Mouse (Mus musculus) forebrain, postnatal 0 days (tissue): ENCODE measurements at regions not wholly inside any gene's neighbourhood (a gene's known extent, or its start where the extent isn't known, plus 50 kb on each side); places are given as distances from the start of the nearest gene placed in this dataset.

Experiments
- ATAC-seq: fragments of 200-750 bp; cut with Nextera tagmentation; 2 replicates; pipeline ENCODE4 v1.8.0; 2017; ENCODE audit warnings: mild to moderate bottlenecking, moderate library complexity
- DNase-seq: peaks from one replicate; pipeline ENCODE4 v3.0.0-alpha.2; 2015
- H3K27ac ChIP-seq: fragments of 300-500 bp; sonication (generic); 2 replicates; pipeline ENCODE4 v1.5.1; 2014; ENCODE audit warnings: low read depth, mild to moderate bottlenecking, antibody characterized with exemption, low read length, moderate library complexity, mixed read lengths
- H3K27me3 ChIP-seq: fragments of 300-500 bp; sonication (generic); 2 replicates; pipeline ENCODE4 v1.6.1; 2014; ENCODE audit warnings: mild to moderate bottlenecking, low read length, mixed read lengths; ENCODE audit not compliant: insufficient read depth
- H3K36me3 ChIP-seq: fragments of 300-500 bp; sonication (generic); 2 replicates; pipeline ENCODE4 v1.6.1; 2014; ENCODE audit warnings: mild to moderate bottlenecking, moderate library complexity; ENCODE audit not compliant: insufficient read depth
- H3K4me1 ChIP-seq: fragments of 300-500 bp; sonication (generic); 2 replicates; pipeline ENCODE4 v1.6.1; 2014; ENCODE audit warnings: antibody characterized with exemption; ENCODE audit not compliant: insufficient read depth
- H3K4me2 ChIP-seq: fragments of 300-500 bp; sonication (generic); 2 replicates; pipeline ENCODE4 v1.6.1; 2014; ENCODE audit warnings: low read depth, mild to moderate bottlenecking, moderate library complexity
- H3K4me3 ChIP-seq: fragments of 300-500 bp; sonication (generic); 2 replicates; pipeline ENCODE4 v1.5.1; 2014; ENCODE audit warnings: low read depth, low read length, mixed read lengths
- H3K9ac ChIP-seq: fragments of 300-500 bp; sonication (generic); 2 replicates; pipeline ENCODE4 v1.6.1; 2014; ENCODE audit warnings: mild to moderate bottlenecking
- H3K9me3 ChIP-seq: fragments of 300-500 bp; sonication (generic); 2 replicates; pipeline ENCODE4 v1.6.1; 2016; ENCODE audit warnings: low read length
- CTCF ChIP-seq: sonication (generic); IDR thresholded peaks from 2 replicates; pipeline ENCODE4 v1.5.1; 2016; ENCODE audit warnings: antibody characterized with exemption, control low read depth, low read depth
- WGBS: fragments of 180-500 bp; shearing (Covaris S2); extraction: QIAGEN DNeasy Blood & Tissue Kit; methylation state at CpG from one replicate; pipeline ENCODE4 v1.1.7; 2014; 5-methylcytosine and 5-hydroxymethylcytosine counted together

DNA sequence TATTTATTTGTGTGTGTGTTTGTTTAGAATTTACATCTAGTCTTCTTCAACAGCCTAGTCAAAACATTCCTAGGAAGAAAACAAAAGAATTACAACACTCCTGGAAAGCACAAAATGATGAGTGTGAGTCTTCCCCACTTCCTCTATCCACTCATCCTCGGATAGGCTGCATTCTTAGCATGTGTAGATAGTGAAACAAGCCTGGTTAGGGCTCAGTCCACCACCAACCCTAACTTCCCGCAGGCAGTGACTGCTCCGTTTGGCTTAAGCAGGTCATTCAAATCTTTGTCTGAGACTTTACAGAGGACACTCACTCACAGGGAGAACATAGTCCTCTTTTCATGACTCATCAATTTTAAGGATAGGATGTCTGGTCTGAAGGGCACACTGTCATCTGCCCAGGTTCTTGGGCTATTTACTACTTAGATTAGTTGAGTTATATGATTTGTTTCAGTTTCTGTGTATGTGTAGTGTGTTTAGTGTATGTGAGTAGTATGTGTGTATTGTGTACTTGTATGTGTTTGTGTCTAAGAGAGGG lies 118.6 kb downstream of the Cdc42ep3 start:
- Histone ChIP-seq H3K27me3 (no peaks in the 10 kb centered on the region), H3K9ac (no peak overlapping the region), H3K4me3 (no peak overlapping the region), H3K36me3 (no peaks in the 10 kb centered on the region), H3K4me2 (no peak overlapping the region), H3K4me1 (peaks cover 4% of the 10 kb centered on the region), H3K9me3 (no peaks in the 10 kb centered on the region), H3K27ac (no peak overlapping the region)
- ATAC-seq (no peak), DNase-seq (no peak)
- WGBS: 78% methylated on average over 3 of the region's 3 CpGs
- TF ChIP-seq CTCF: no peak

DNA sequence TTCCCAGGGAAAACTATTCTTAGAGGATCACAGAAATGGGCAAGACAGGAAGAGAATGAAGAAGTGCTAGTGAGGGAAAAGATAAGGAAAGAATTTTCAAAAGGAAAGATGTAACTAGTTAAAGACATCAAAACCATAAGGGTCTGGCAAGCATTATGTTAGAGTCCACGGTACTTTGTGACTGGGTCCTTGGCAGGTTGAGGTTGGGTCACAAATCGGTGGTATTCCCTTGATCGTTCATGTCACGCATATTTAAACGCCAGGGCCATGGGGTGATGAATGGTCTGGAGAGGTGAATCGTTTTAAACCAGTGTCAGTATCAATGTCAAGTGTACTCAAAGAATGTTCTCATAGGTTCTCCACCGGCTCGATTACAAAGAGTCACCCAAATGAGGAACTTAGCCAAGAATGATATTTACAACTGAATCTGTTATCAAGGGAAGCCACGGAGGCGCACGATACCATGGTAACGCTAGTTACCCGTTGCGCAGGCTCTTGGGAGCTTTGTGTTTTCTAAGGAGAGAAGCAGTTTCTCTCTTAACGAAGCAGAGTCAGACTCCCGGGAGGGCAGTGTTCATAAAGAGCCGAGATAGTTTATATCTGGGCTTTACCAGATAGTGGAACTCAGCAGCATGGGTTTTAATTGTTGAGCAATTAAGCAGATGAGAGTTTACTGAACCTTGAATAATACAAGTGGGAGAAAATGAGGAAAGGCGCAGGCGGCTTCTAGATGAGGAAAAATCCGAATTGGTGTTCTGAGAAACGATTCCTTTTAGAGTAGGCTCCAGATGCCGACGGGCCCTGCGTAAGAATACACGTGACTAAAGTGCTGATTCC lies 124.0 kb downstream of the Cdc42ep3 start:
- DNase-seq (peak; percentile 89), ATAC-seq (peak; percentile 97)
- peak overlapping the region; percentile 25 for H3K4me3 ChIP-seq
- no peaks in the 10 kb centered on the region for H3K36me3 ChIP-seq
- peak overlapping the region; percentile 68 for H3K27ac ChIP-seq
- H3K9me3 ChIP-seq: no peaks in the 10 kb centered on the region
- H3K9ac ChIP-seq: no peak overlapping the region; the same call in 1 of the 2 replicates
- H3K4me1 ChIP-seq: peaks cover 6% of the 10 kb centered on the region
- 26% methylated on average over 25 of the region's 25 CpGs for WGBS
- no peaks in the 10 kb centered on the region for H3K27me3 ChIP-seq
- TF ChIP-seq CTCF: peak; percentile 18; the same call in 1 of the 2 replicates
- peak overlapping the region; percentile 41 for H3K4me2 ChIP-seq

DNA sequence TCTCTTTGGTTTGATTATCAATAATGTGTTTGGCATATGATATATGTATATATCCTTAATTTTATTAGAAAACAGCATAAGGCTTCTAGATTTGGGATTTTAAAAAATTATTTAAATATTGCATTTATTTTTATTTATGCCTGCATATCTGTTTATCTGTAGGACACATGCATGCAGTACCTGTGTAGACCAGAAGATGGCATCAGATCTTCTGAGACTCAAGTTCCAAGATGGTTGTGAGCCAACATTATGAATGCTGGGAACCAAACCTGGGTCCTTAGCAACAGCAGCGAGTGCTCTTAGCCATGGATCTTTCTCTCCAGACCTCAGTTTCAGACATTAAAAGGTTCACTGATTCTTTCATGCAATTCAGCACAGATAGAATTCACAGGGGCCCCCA lies 148.3 kb downstream of the Cdc42ep3 start:
- Histone ChIP-seq H3K4me1 (no peaks in the 10 kb centered on the region), H3K27ac (no peak overlapping the region), H3K36me3 (no peaks in the 10 kb centered on the region), H3K9ac (no peak overlapping the region), H3K27me3 (no peaks in the 10 kb centered on the region), H3K9me3 (no peaks in the 10 kb centered on the region), H3K4me2 (no peak overlapping the region), H3K4me3 (no peak overlapping the region)
- 90% methylated on average over 1 of the region's 1 CpGs for WGBS
- ATAC-seq (no peak), DNase-seq (no peak)
- TF ChIP-seq CTCF: peak; percentile 19; the same call in 1 of the 2 replicates

DNA sequence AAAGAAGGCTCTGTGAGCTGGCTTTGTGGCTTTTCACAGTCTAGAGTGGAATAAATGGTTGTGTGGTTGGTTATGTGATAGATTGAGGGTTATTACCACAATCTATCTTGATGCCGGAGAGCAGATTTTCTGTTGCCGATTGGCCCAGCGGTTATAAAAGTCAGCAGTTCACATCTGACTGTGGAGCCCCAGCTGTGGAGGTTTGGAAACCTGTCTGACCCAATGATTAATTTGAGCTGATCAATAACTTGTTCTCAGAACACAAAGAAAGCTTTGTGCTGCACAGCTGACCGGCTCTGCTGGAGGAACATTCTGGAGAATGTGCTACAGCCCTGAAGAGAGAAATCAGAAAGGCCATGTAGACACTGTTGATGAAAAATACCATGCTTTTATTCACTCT lies 148.8 kb downstream of the Cdc42ep3 start:
- ATAC-seq (no peak), DNase-seq (no peak)
- no peak overlapping the region for H3K4me2 ChIP-seq
- H3K9ac ChIP-seq: no peak overlapping the region
- WGBS: 92% methylated on average over 4 of the region's 4 CpGs
- H3K4me3 ChIP-seq: no peak overlapping the region
- H3K27me3 ChIP-seq: no peaks in the 10 kb centered on the region
- no peaks in the 10 kb centered on the region for H3K4me1 ChIP-seq
- no peaks in the 10 kb centered on the region for H3K9me3 ChIP-seq
- no peak overlapping the region for H3K27ac ChIP-seq
- no peaks in the 10 kb centered on the region for H3K36me3 ChIP-seq
- TF ChIP-seq CTCF: no peak

DNA sequence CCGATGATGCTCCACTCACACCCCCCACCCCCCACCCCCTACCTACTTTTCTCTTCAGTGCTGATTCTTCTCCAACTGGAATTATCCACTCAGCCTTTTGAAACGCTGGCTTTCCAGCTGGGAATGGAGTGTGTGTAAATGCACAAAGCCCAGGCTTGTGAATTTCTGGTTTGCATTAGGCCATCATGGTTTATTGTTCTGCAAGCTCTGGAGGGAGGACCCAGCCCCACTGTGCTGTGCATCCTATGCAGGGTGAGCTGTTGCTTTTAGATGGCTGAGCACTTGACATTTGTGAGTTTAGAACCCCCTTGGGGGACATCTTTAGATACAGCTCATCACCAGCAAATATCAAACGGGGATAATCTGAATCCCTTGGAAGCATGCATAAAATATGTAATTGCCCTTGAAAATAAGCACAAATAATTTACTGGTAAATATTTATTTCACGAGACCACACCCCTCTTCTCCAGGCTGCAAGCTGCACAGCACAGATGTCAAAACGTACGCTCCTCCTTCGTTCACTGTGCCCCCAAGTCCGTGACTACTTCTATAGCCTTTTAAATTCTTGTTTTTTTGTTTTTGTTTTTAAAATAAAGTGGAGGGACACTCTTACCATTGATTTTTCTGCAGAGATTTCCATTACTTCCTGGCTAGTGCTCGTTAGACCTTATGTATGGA lies 148.2 kb downstream of the Qpct start:
- peak; percentile 47; the same call in 1 of the 2 replicates for ATAC-seq
- TF ChIP-seq CTCF: no peak

DNA sequence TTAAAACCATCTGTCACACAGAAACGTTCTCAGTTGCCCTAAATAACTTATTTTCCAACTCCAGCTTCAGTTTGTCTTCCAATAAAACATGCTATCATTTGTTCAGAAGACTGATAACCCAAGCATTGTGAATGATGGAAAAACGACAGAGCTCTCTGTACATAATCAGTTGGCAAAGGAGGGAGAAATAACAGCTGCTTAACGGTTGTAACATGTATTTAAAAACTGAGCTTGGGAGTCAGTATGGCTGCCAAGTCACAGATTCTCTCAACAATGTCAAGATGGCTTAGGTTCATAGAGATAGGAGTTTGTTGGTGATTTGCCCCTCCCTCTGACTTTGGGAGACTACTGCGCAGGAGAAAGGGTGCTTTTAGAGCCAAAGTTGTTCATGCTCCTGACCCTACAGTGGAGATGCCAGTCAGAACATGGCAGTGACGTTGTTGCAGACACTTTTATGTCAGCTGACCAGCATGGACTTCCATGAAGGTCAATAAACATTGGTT lies 140.2 kb downstream of the Qpct start:
- Histone ChIP-seq H3K36me3 (no peaks in the 10 kb centered on the region), H3K4me2 (no peak overlapping the region), H3K27ac (no peak overlapping the region), H3K4me1 (no peaks in the 10 kb centered on the region), H3K9ac (no peak overlapping the region), H3K9me3 (no peaks in the 10 kb centered on the region), H3K27me3 (no peaks in the 10 kb centered on the region), H3K4me3 (no peak overlapping the region)
- no peak for TF ChIP-seq CTCF
- 62% methylated on average over 5 of the region's 5 CpGs for WGBS
- ATAC-seq (peak; percentile 38; the same call in 1 of the 2 replicates), DNase-seq (peak; percentile 22)

More for the DNA sequence above, 148.2 kb downstream of the Qpct start:
- no peaks in the 10 kb centered on the region for H3K4me1 ChIP-seq
- no peak for DNase-seq
- no peaks in the 10 kb centered on the region for H3K27me3 ChIP-seq
- H3K36me3 ChIP-seq: no peaks in the 10 kb centered on the region
- H3K4me3 ChIP-seq: no peak overlapping the region
- 53% methylated on average over 9 of the region's 9 CpGs for WGBS
- H3K27ac ChIP-seq: 0 out of 2 replicates have a peak overlapping the region, but pooled peaks have one; percentile 5
- no peak overlapping the region for H3K4me2 ChIP-seq
- no peak overlapping the region for H3K9ac ChIP-seq
- H3K9me3 ChIP-seq: no peaks in the 10 kb centered on the region
